Mouse (Mus musculus) duodenum, adult 2 months (tissue): Measurements from ENCODE around the gene Sult1e1. TPM values are rescaled to one million over a fixed set of nuclear protein-coding genes. Genes with fewer than 3 reads are reported as not detected.

Experiments
- polyA plus RNA-seq: library from polyadenylated mRNA; depleted of rRNA; stranded (reverse); fragments of >200 nt; gene quantifications from 2 replicates; pipeline ENCODE4 v1.2.3, GENCODE M21; 2012; ENCODE audit warnings: low replicate concordance; rRNA removed

Gene Sult1e1
- not detected in 2 replicates for polyA plus RNA-seq

GRCm38 (mm10) chr5:87591494-87591893 is at the start of gene Sult1e1:
Gene Sult1e1 (minus strand): TSS chr5:87591594.

GRCm38 (mm10) chr5:87568845-87569244 is 22.5 kb downstream of the Sult1e1 start, which contains the start of gene Sult1d1:
Gene Sult1d1 (minus strand): TSS chr5:87569027.

GRCm38 (mm10) chr5:87538111-87538510 is 53.3 kb downstream of the Sult1e1 start, which contains the start of gene Sult1b1:
Gene Sult1b1 (minus strand): TSS chr5:87538195.

Other genes with a start within 250 kb of the Sult1e1 start
- 0.53 TPM in 1 of 2 replicates, not detected in the other for gene Ugt2b38, start 167.4 kb downstream of the Sult1e1 start, polyA plus RNA-seq
- not detected in 2 replicates for gene Ugt2a2, start 109.3 kb downstream of the Sult1e1 start, polyA plus RNA-seq
- not detected in 2 replicates for gene Gm43638, start 104.8 kb downstream of the Sult1e1 start, polyA plus RNA-seq
- gene Ugt2a1, start 100.7 kb downstream of the Sult1e1 start, polyA plus RNA-seq, result not detected in 2 replicates
- gene Sult1b1, start 53.4 kb downstream of the Sult1e1 start, polyA plus RNA-seq, result 3.5 and 3.6 TPM in 2 replicates
- gene Sult1d1, start 22.6 kb downstream of the Sult1e1 start, polyA plus RNA-seq, result 0.85 and 1.2 TPM in 2 replicates
- gene Csn1s1, start 74.6 kb upstream of the Sult1e1 start, polyA plus RNA-seq, result not detected in 2 replicates
- not detected in 2 replicates for gene Csn2, start 108.0 kb upstream of the Sult1e1 start, polyA plus RNA-seq
- gene Csn1s2a, start 183.0 kb upstream of the Sult1e1 start, polyA plus RNA-seq, result not detected in 2 replicates
- gene Csn1s2b, start 216.5 kb upstream of the Sult1e1 start, polyA plus RNA-seq, result not detected in 2 replicates
- gene Prr27, start 234.1 kb upstream of the Sult1e1 start, polyA plus RNA-seq, result not detected in 2 replicates